Mouse (Mus musculus) midbrain, embryonic 11.5 days (tissue): ENCODE measurements around the gene Crim1. TPM values are rescaled to one million over a fixed set of nuclear protein-coding genes. Genes with fewer than 3 reads are reported as not detected.
A peak's percentile ranks its signal among the peaks of the same experiment; 100 is the strongest.
"Not testable (repeated sequence)": the region's sequence is repeated elsewhere in the genome, so short reads cannot be mapped to it uniquely, and the experiment has no call there.

Experiments
- ATAC-seq: fragments of 200-750 bp; cut with Nextera tagmentation; 2 replicates; pipeline ENCODE4 v1.8.0; 2017; ENCODE audit warnings: moderate TSS enrichment, moderate library complexity; ENCODE audit not compliant: low FRiP score
- DNase-seq: peaks from one replicate; pipeline ENCODE4 v3.0.0; 2015; ENCODE audit warnings: low spot score; ENCODE audit errors: missing footprints
- H3K27ac ChIP-seq: fragments of 300-500 bp; sonication (generic); 2 replicates; pipeline ENCODE4 v1.5.1; 2014; ENCODE audit warnings: low read depth, low read length
- H3K27me3 ChIP-seq: fragments of 300-500 bp; sonication (generic); 2 replicates; pipeline ENCODE4 v1.6.1; 2014; ENCODE audit warnings: mild to moderate bottlenecking, low read length, moderate library complexity, mixed read lengths; ENCODE audit not compliant: control insufficient read depth, insufficient read depth
- H3K36me3 ChIP-seq: fragments of 300-500 bp; sonication (generic); 2 replicates; pipeline ENCODE4 v1.6.1; 2014; ENCODE audit warnings: mild to moderate bottlenecking, low read length, moderate library complexity, mixed read lengths; ENCODE audit not compliant: control insufficient read depth, insufficient read depth
- H3K4me1 ChIP-seq: fragments of 300-500 bp; sonication (generic); 2 replicates; pipeline ENCODE4 v1.6.1; 2014; ENCODE audit warnings: low read length; ENCODE audit not compliant: control insufficient read depth, insufficient read depth
- H3K4me2 ChIP-seq: fragments of 300-500 bp; sonication (generic); 2 replicates; pipeline ENCODE4 v1.6.1; 2014; ENCODE audit warnings: mild to moderate bottlenecking, moderate library complexity
- H3K4me3 ChIP-seq: fragments of 300-500 bp; sonication (generic); 2 replicates; pipeline ENCODE4 v1.5.1; 2014; ENCODE audit warnings: low read depth, low read length
- H3K9ac ChIP-seq: fragments of 300-500 bp; sonication (generic); 2 replicates; pipeline ENCODE4 v1.6.1; 2014; ENCODE audit warnings: low read length
- H3K9me3 ChIP-seq: fragments of 300-500 bp; sonication (generic); 2 replicates; pipeline ENCODE4 v1.6.1; 2016; ENCODE audit warnings: low read length; ENCODE audit not compliant: control insufficient read depth
- WGBS: fragments of 180-500 bp; shearing (Covaris S2); extraction: QIAGEN DNeasy Blood & Tissue Kit; methylation state at CpG from one replicate; pipeline ENCODE4 v1.1.7; 2014; 5-methylcytosine and 5-hydroxymethylcytosine counted together
- polyA plus RNA-seq: library from polyadenylated mRNA; unstranded; fragments of >200 nt; fragmentation: Nextera tagmentation; extraction: Ambion mirVana; gene quantifications from 2 replicates; pipeline ENCODE4 v1.2.1, GENCODE M21; 2014

Crim1 gene
- polyA plus RNA-seq, 1 experiment from 2014 or later: 4.4 TPM

- not testable (repeated sequence) for DNase-seq, H3K9ac ChIP-seq, ATAC-seq, H3K27me3 ChIP-seq, H3K4me2 ChIP-seq, H3K9me3 ChIP-seq, H3K4me3 ChIP-seq, H3K4me1 ChIP-seq, H3K27ac ChIP-seq, H3K36me3 ChIP-seq
- WGBS: 89% methylated on average over 2 of the region's 2 CpGs
Measured at GRCm38 (mm10) chr17:78253587-78253986, 53.5 kb downstream of the Crim1 start.

- peak; percentile 70 for ATAC-seq
Measured at GRCm38 (mm10) chr17:78254256-78254655, 54.2 kb downstream of the Crim1 start.

GRCm38 (mm10) chr17:78255711-78256110 is 55.7 kb downstream of the Crim1 start:
- Histone ChIP-seq H3K36me3 (no peaks in the 10 kb centered on the region), H3K9me3 (no peaks in the 10 kb centered on the region), H3K4me2 (no peak overlapping the region), H3K9ac (no peak overlapping the region), H3K27ac (no peak overlapping the region), H3K4me1 (no peaks in the 10 kb centered on the region), H3K27me3 (no peaks in the 10 kb centered on the region), H3K4me3 (no peak overlapping the region)
- DNase-seq (no peak), ATAC-seq (no peak)
- WGBS: 92% methylated on average over 9 of the region's 9 CpGs

More at GRCm38 (mm10) chr17:78254256-78254655, 54.2 kb downstream of the Crim1 start:
- H3K4me3 ChIP-seq: no peak overlapping the region
- no peak overlapping the region for H3K27ac ChIP-seq
- no peaks in the 10 kb centered on the region for H3K9me3 ChIP-seq
- H3K9ac ChIP-seq: no peak overlapping the region
- DNase-seq: no peak
- no peak overlapping the region for H3K4me2 ChIP-seq
- WGBS: 74% methylated on average over 8 of the region's 8 CpGs
- H3K4me1 ChIP-seq: no peaks in the 10 kb centered on the region
- no peaks in the 10 kb centered on the region for H3K27me3 ChIP-seq
- no peaks in the 10 kb centered on the region for H3K36me3 ChIP-seq

GRCm38 (mm10) chr17:78256534-78256933 is 56.5 kb downstream of the Crim1 start:
- H3K27me3 ChIP-seq: no peaks in the 10 kb centered on the region
- 91% methylated on average over 8 of the region's 8 CpGs for WGBS
- no peak overlapping the region for H3K9ac ChIP-seq
- H3K4me2 ChIP-seq: no peak overlapping the region
- H3K4me3 ChIP-seq: no peak overlapping the region
- H3K4me1 ChIP-seq: no peaks in the 10 kb centered on the region
- H3K9me3 ChIP-seq: no peaks in the 10 kb centered on the region
- ATAC-seq (no peak), DNase-seq (no peak)
- H3K27ac ChIP-seq: no peak overlapping the region
- H3K36me3 ChIP-seq: no peaks in the 10 kb centered on the region

GRCm38 (mm10) chr17:78261684-78262083 is 61.6 kb downstream of the Crim1 start:
- ATAC-seq: no peak
- Histone ChIP-seq H3K27me3 (no peaks in the 10 kb centered on the region), H3K9me3 (no peaks in the 10 kb centered on the region), H3K4me3 (no peak overlapping the region), H3K36me3 (no peaks in the 10 kb centered on the region), H3K4me1 (no peaks in the 10 kb centered on the region), H3K9ac (no peak overlapping the region), H3K4me2 (no peak overlapping the region), H3K27ac (no peak overlapping the region)
- WGBS: 90% methylated on average over 4 of the region's 4 CpGs
- no peak for DNase-seq

- Histone ChIP-seq H3K4me3 (no peak overlapping the region), H3K9me3 (no peaks in the 10 kb centered on the region), H3K27me3 (no peaks in the 10 kb centered on the region), H3K27ac (no peak overlapping the region), H3K36me3 (no peaks in the 10 kb centered on the region), H3K4me1 (0 out of 2 replicates have a peak, but pooled peaks cover 2% of the 10 kb centered on the region), H3K4me2 (no peak overlapping the region), H3K9ac (no peak overlapping the region)
- WGBS: 81% methylated on average over 11 of the region's 11 CpGs
- no peak for DNase-seq
- ATAC-seq: no peak
Measured at GRCm38 (mm10) chr17:78264116-78264515, 64.1 kb downstream of the Crim1 start.

GRCm38 (mm10) chr17:78265135-78265534 is 65.1 kb downstream of the Crim1 start:
- Histone ChIP-seq H3K27me3 (no peaks in the 10 kb centered on the region), H3K27ac (no peak overlapping the region), H3K9me3 (no peaks in the 10 kb centered on the region), H3K4me2 (no peak overlapping the region), H3K9ac (no peak overlapping the region), H3K4me3 (no peak overlapping the region), H3K36me3 (no peaks in the 10 kb centered on the region), H3K4me1 (0 out of 2 replicates have a peak, but pooled peaks cover 2% of the 10 kb centered on the region)
- WGBS: 65% methylated on average over 7 of the region's 7 CpGs
- ATAC-seq (no peak), DNase-seq (no peak)

GRCm38 (mm10) chr17:78266271-78266670 is 66.2 kb downstream of the Crim1 start:
- Histone ChIP-seq H3K27me3 (no peaks in the 10 kb centered on the region), H3K9ac (no peak overlapping the region), H3K9me3 (no peaks in the 10 kb centered on the region), H3K36me3 (no peaks in the 10 kb centered on the region), H3K27ac (no peak overlapping the region), H3K4me1 (0 out of 2 replicates have a peak, but pooled peaks cover 2% of the 10 kb centered on the region), H3K4me2 (no peak overlapping the region), H3K4me3 (no peak overlapping the region)
- DNase-seq: no peak
- ATAC-seq: no peak
- 86% methylated on average over 2 of the region's 2 CpGs for WGBS

- Histone ChIP-seq H3K9me3 (no peaks in the 10 kb centered on the region), H3K27ac (no peak overlapping the region), H3K27me3 (no peaks in the 10 kb centered on the region), H3K4me1 (peaks cover 8% of the 10 kb centered on the region), H3K4me2 (no peak overlapping the region), H3K4me3 (no peak overlapping the region), H3K36me3 (no peaks in the 10 kb centered on the region), H3K9ac (no peak overlapping the region)
- peak; percentile 61; the same call in 1 of the 2 replicates for ATAC-seq
- 79% methylated on average over 4 of the region's 4 CpGs for WGBS
- DNase-seq: no peak
Measured at GRCm38 (mm10) chr17:78268591-78268990, 68.5 kb downstream of the Crim1 start.
